Mouse (Mus musculus): Measurements from ENCODE around the gene Rbfox3.

- TF ChIP-seq CTCF (IDR thresholded peaks at IDR 0.05) (no peak), EP300 (IDR thresholded peaks at IDR 0.05) (no peak)
Measured at GRCm38 (mm10) chr11:118847986-118848385, 63.4 kb downstream of the Rbfox3 start.

Data from lung, postnatal 0 days (tissue).